Mouse (Mus musculus) limb, embryonic 11.5 days (tissue): ENCODE results near the gene Uba7. TPM values are rescaled to one million over a fixed set of nuclear protein-coding genes. Genes with fewer than 3 reads are reported as not detected.
A peak's percentile ranks its signal among the peaks of the same experiment; 100 is the strongest.

ENCODE experiments used
- ATAC-seq: fragments of 200-750 bp; cut with Nextera tagmentation; 2 replicates; pipeline ENCODE4 v1.8.0; 2017; ENCODE audit warnings: low read depth; ENCODE audit not compliant: insufficient number of reproducible peaks, low FRiP score, low TSS enrichment
- DNase-seq: peaks from one replicate; pipeline ENCODE4 v3.0.0-alpha.2; 2015; ENCODE audit warnings: low spot score
- H3K27ac ChIP-seq: fragments of 300-500 bp; sonication (generic); replicated peaks from 2 replicates; pipeline ENCODE4 v1.5.1; 2014; ENCODE audit warnings: low read depth, mild to moderate bottlenecking, low read length
- H3K27me3 ChIP-seq: fragments of 300-500 bp; sonication (generic); 2 replicates; pipeline ENCODE4 v1.6.1; 2014; ENCODE audit warnings: mild to moderate bottlenecking, low read length, mixed read lengths; ENCODE audit not compliant: control insufficient read depth, insufficient read depth
- H3K36me3 ChIP-seq: fragments of 300-500 bp; sonication (generic); 2 replicates; pipeline ENCODE4 v1.6.1; 2014; ENCODE audit warnings: mild to moderate bottlenecking, low read length, moderate library complexity, mixed read lengths; ENCODE audit not compliant: control insufficient read depth, insufficient read depth
- H3K4me1 ChIP-seq: fragments of 300-500 bp; sonication (generic); 2 replicates; pipeline ENCODE4 v1.6.1; 2014; ENCODE audit warnings: low read length, mixed read lengths; ENCODE audit not compliant: control insufficient read depth, insufficient read depth
- H3K4me2 ChIP-seq: fragments of 300-500 bp; sonication (generic); 2 replicates; pipeline ENCODE4 v1.6.1; 2014; ENCODE audit warnings: low read depth, mild to moderate bottlenecking, moderate library complexity; ENCODE audit not compliant: severe bottlenecking
- H3K4me3 ChIP-seq: fragments of 300-500 bp; sonication (generic); 2 replicates; pipeline ENCODE4 v1.5.1; 2014; ENCODE audit warnings: low read depth, low read length
- H3K9ac ChIP-seq: fragments of 300-500 bp; sonication (generic); 2 replicates; pipeline ENCODE4 v1.6.1; 2014; ENCODE audit warnings: mild to moderate bottlenecking, low read length
- H3K9me3 ChIP-seq: fragments of 300-500 bp; sonication (generic); 2 replicates; pipeline ENCODE4 v1.6.1; 2016; ENCODE audit warnings: low read length; ENCODE audit not compliant: control insufficient read depth
- WGBS: fragments of 180-500 bp; shearing (Covaris S2); extraction: QIAGEN DNeasy Blood & Tissue Kit; methylation state at CpG from one replicate; pipeline ENCODE4 v1.1.7; 2014; 5-methylcytosine and 5-hydroxymethylcytosine counted together
- polyA plus RNA-seq: library from polyadenylated mRNA; unstranded; fragments of >200 nt; fragmentation: Nextera tagmentation; extraction: Ambion mirVana; gene quantifications from 2 replicates; pipeline ENCODE4 v1.2.1, GENCODE M21; 2014

Uba7 gene
- polyA plus RNA-seq, 1 experiment from 2014 or later = 23.4 TPM

- H3K36me3 ChIP-seq = 0 out of 2 replicates have a peak, but pooled peaks cover 4% of the 10 kb centered on the region
- peak; percentile 94 for DNase-seq
- peak; percentile 73 for ATAC-seq
- no peaks in the 10 kb centered on the region for H3K27me3 ChIP-seq
- H3K9ac ChIP-seq = peak within 1 kb of the TSS; percentile 85
- H3K4me2 ChIP-seq = peak within 1 kb of the TSS; percentile 99
- no peaks in the 10 kb centered on the region for H3K9me3 ChIP-seq
- WGBS = 8% methylated on average over 14 of the region's 14 CpGs
- peak within 1 kb of the TSS; percentile 96 for H3K4me3 ChIP-seq
- peaks cover 41% of the 10 kb centered on the region for H3K4me1 ChIP-seq
- H3K27ac ChIP-seq = peak within 1 kb of the TSS; percentile 100
These were observed 7.5 kb downstream of the Uba7 start, which contains the start of gene Gm20661 for GRCm38 (mm10) chr9:107982681-107983346. Gm20661 (plus strand) TSS chr9:107983058.

DNA sequence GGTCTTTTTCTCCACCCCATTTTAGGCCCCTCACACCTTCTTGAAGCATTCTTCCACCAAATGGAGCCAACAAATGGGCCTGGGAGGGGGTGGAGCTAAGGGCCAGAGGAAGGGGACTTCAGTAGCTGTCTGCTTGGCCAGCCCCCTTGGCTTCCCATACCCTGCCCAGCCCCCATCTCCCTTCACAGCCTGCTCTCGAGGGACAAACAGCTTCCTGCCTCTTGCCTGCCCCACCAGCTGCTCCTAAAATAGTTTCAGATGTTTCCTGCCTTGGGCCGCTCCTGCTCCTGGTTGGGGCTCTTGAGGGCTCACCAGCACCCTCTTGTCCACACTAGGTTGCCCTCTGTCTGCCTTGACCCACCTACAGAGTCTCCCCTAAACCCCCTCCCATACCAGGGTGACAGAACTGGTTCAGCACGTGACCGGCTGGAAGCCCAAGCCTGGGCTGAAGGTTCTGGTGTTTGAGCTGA lies 8.2 kb downstream of the Uba7 start:
- H3K4me1 ChIP-seq = peaks cover 43% of the 10 kb centered on the region

GRCm38 (mm10) chr9:107984052-107984753 lies 8.9 kb downstream of the Uba7 start:
- DNase-seq (peak; percentile 47), ATAC-seq (no peak)
- WGBS = 23% methylated on average over 19 of the region's 19 CpGs
- Histone ChIP-seq H3K4me2 (peak overlapping the region; percentile 99), H3K36me3 (0 out of 2 replicates have a peak, but pooled peaks cover 4% of the 10 kb centered on the region), H3K9me3 (no peaks in the 10 kb centered on the region), H3K4me1 (peaks cover 43% of the 10 kb centered on the region), H3K4me3 (peak overlapping the region; percentile 96), H3K27me3 (no peaks in the 10 kb centered on the region), H3K27ac (peak overlapping the region; percentile 100), H3K9ac (peak overlapping the region; percentile 85)

More for the DNA sequence above, 8.2 kb downstream of the Uba7 start:
- peak overlapping the region; percentile 85 for H3K9ac ChIP-seq
- H3K9me3 ChIP-seq = no peaks in the 10 kb centered on the region
- H3K36me3 ChIP-seq = 0 out of 2 replicates have a peak, but pooled peaks cover 4% of the 10 kb centered on the region
- WGBS = 7% methylated on average over 4 of the region's 4 CpGs
- H3K27me3 ChIP-seq = no peaks in the 10 kb centered on the region
- DNase-seq (peak; percentile 94), ATAC-seq (peak; percentile 63)
- H3K4me3 ChIP-seq = peak overlapping the region; percentile 96
- peak overlapping the region; percentile 100 for H3K27ac ChIP-seq
- H3K4me2 ChIP-seq = peak overlapping the region; percentile 99

GRCm38 (mm10) chr9:107984754-107985055 lies 9.4 kb downstream of the Uba7 start:
- 0 out of 2 replicates have a peak, but pooled peaks cover 4% of the 10 kb centered on the region for H3K36me3 ChIP-seq
- no peak for ATAC-seq
- 28% methylated on average over 9 of the region's 9 CpGs for WGBS
- peak overlapping the region; percentile 99 for H3K4me2 ChIP-seq
- no peak for DNase-seq
- no peaks in the 10 kb centered on the region for H3K9me3 ChIP-seq
- H3K4me1 ChIP-seq = peaks cover 43% of the 10 kb centered on the region
- no peaks in the 10 kb centered on the region for H3K27me3 ChIP-seq
- H3K27ac ChIP-seq = peak overlapping the region; percentile 100
- H3K4me3 ChIP-seq = peak overlapping the region; percentile 96
- H3K9ac ChIP-seq = peak overlapping the region; percentile 85

- Histone ChIP-seq H3K9ac (peak within 1 kb of the TSS; percentile 85), H3K4me2 (peak within 1 kb of the TSS; percentile 99), H3K27me3 (no peaks in the 10 kb centered on the region), H3K36me3 (0 out of 2 replicates have a peak, but pooled peaks cover 4% of the 10 kb centered on the region), H3K4me3 (peak within 1 kb of the TSS; percentile 96), H3K27ac (peak within 1 kb of the TSS; percentile 100), H3K4me1 (peaks cover 38% of the 10 kb centered on the region), H3K9me3 (no peaks in the 10 kb centered on the region)
- ATAC-seq (peak; percentile 34), DNase-seq (peak; percentile 96)
- under 1% methylated on average over 58 of the region's 58 CpGs for whole genome bisulfite sequencing
These were observed 10.1 kb downstream of the Uba7 start, which contains the start of gene Inka1 for GRCm38 (mm10) chr9:107985131-107986119. Inka1 (minus strand) TSS chr9:107985879.

DNA sequence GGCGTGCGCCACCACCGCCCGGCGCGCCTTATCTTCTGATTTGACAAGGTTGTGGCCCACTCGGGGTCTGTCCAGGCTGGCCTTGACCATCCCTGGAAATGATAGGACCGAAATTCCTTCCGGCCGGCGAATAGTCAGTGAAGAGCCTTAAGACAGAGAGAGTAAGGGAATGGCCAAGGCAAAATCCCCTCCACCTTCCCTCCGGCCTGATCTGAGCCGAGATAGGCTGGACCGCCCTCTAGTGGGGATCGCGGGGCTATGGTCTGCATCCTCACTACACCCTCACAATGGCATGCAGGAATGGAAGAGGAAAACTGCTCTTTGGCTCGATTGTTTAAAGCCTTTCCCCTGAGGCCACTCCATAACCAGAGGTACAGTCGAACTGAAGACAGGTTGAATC lies 11.1 kb downstream of the Uba7 start:
- DNase-seq (peak; percentile 92), ATAC-seq (no peak)
- H3K27me3 ChIP-seq = no peaks in the 10 kb centered on the region
- H3K4me3 ChIP-seq = peak overlapping the region; percentile 96
- peak overlapping the region; percentile 39; the same call in 1 of the 2 replicates for H3K9ac ChIP-seq
- H3K4me1 ChIP-seq = peaks cover 28% of the 10 kb centered on the region
- 5% methylated on average over 18 of the region's 18 CpGs for WGBS
- 0 out of 2 replicates have a peak, but pooled peaks cover 4% of the 10 kb centered on the region for H3K36me3 ChIP-seq
- peak overlapping the region; percentile 100 for H3K27ac ChIP-seq
- H3K4me2 ChIP-seq = peak overlapping the region; percentile 99
- no peaks in the 10 kb centered on the region for H3K9me3 ChIP-seq

- Histone ChIP-seq H3K9ac (no peak overlapping the region), H3K27ac (no peak overlapping the region), H3K9me3 (no peaks in the 10 kb centered on the region), H3K4me2 (no peak overlapping the region), H3K27me3 (no peaks in the 10 kb centered on the region), H3K4me1 (peaks cover 18% of the 10 kb centered on the region), H3K36me3 (0 out of 2 replicates have a peak, but pooled peaks cover 4% of the 10 kb centered on the region), H3K4me3 (no peak overlapping the region)
- 68% methylated on average over 3 of the region's 3 CpGs for WGBS
- ATAC-seq = no peak
- no peak for DNase-seq
These were observed 12.6 kb downstream of the Uba7 start for GRCm38 (mm10) chr9:107987950-107988349.
